Mouse (Mus musculus): ENCODE data around the gene Gm10234.
A peak's percentile ranks its signal among the peaks of the same experiment; 100 is the strongest.

Gm10234 gene

DNA sequence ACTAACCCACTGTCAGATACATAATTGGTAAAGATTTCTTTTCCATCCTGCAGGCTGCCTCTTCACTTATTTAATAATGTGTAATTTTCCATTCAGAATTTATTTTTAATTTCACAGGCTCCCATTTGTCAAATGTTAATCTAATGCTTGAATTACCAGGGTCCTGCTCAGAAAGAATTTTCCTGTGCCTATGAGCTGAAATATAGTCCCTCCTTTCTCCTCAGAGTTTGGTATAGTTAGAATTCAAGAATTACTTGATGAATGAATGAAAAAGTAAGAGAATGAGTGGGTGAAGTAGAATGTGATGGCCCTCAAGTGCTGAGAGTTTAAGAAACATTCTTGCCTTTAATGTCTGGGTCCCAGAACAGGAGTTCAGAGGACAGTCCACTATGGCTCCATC lies at the start of gene Gm10234:
Gm10234 (plus strand) TSS at position 301 of the 400 bp plus-strand sequence.
- no peak for DNase-seq

- peak; percentile 18 for DNase-seq
Observed at GRCm38 (mm10) chr6:95277633-95278032, 44.3 kb upstream of the Gm10234 start.

DNA sequence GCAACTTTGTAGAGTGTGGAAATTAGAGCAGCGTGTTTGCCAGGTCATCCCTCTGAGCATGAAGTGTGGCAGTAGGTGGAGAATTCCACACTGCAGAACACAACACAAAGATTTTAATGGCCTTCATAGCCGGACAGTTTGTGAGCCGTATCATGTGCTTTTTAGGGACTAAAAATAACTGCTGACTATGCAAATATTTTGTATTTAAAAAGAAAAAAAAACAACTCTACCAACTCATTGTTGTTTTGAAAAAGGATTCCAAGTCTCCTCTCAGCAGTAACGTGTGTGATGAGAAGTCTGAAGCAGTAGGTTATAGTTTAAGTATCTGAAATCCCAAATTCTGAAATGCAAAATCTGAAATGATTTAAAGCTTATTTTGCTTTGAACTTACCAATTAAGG lies 25.9 kb upstream of the Gm10234 start:
- DNase-seq = no peak

DNA sequence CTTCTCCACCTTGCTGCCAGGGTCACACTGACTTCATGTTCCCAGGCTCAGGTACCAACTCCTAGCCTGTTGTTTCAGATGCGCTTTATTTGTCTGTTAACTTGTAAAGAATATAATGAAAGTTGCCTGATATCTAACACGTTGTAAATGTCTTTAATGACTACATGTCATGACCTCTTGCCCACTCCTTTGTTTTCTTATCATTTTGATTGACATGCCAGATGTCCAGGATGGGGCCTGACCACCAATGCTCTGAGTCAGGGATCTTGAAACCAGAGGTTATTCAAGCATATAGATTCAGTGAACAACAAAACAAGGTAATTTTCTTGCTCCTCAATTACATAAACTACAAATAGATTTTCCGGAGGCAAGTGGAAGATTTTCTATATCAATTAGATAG lies 23.5 kb upstream of the Gm10234 start:
- DNase-seq = no peak

GRCm38 (mm10) chr6:95300658-95301057 lies 21.3 kb upstream of the Gm10234 start:
- DNase-seq = no peak

GRCm38 (mm10) chr6:95331191-95331590 lies 9.3 kb downstream of the Gm10234 start:
- DNase-seq = no peak

DNA sequence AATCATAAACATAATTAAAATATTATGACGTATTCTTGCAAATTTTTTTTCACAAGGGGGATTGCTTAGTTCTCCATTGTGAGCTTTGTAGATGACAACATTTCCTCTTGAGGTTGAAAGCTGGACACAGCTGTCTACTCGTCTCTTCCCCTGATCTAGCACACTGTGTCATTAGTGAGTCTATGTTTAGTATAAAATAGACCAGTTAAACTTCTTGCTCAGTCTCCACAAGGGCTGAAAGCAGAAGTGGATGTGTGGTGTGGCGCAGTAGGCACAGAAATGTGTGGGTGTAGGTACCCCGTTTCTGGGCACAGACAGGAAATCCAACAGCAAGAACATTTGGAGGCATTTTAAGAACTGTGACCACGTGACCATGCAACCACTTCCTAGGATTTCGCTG lies 12.9 kb downstream of the Gm10234 start:
- peak; percentile 80 for DNase-seq

GRCm38 (mm10) chr6:95349378-95349777 lies 27.5 kb downstream of the Gm10234 start:
- no peak for DNase-seq

DNA sequence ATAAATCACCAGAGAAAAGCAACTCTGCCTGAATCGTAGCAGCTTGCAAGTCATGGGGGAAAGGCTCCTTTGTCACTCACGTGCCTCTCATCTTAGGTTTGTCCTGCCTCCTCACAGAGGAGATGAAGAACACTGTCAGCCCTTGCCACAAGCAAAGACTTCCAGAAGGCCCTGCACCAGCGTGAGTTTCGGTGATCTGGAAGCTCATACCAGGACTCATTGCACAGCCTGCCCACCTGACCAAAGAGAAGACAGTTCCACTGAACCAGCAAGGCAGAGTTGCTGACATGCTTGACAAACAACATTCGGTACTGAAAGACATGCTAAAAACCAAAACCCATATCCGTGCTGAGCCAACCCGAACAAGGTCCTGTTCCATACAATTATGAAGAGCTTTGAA lies 31.1 kb downstream of the Gm10234 start:
- no peak for DNase-seq

- no peak for DNase-seq
Observed at GRCm38 (mm10) chr6:95353886-95354285, 32.0 kb downstream of the Gm10234 start.

GRCm38 (mm10) chr6:95360084-95360483 lies 38.2 kb downstream of the Gm10234 start:
- DNase-seq = peak; percentile 73

- no peak for DNase-seq
Observed at GRCm38 (mm10) chr6:95362707-95363106, 40.8 kb downstream of the Gm10234 start.

DNA sequence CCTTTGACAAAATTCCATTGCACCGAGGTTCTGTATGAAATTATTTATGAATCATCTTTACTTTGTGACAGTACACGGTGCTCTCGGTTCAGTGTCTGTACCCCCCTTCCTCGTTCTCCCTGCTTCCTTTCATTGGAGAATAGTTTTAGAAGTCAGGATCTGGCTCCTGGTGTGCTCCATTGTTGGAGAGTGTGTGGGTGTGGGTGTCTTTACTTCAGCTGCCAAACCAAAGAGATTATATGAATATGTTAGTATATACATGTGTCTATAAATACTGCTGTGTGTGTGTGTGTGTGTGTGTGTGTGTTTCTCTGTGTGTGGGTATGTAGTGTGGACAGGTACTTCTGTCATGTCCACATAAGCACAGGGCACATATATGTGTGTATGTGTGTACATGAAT lies 49.9 kb downstream of the Gm10234 start:
- no peak for DNase-seq

All from layer of hippocampus, adult 9-11 months (tissue).